Mouse (Mus musculus): ENCODE results near the gene Gsn.

DNA sequence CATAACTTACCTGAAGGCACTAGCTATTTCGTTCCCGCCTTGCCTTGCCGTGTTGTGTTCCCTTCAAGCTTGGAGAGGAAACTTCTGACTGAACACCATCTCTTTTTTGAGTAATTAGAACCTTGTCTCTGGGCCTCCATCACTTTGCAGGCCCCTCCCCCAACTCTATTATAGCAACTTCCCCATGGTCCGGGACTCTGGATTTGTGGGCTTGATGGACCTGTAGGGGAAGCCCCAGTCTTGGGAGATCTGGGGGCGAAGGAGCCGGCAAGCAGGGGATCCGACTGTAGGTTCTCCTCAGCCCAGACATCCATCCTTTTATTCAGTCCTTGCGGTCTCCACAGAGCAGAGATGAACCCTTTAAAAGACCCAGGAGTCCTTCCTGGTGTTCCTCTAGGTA is 752 bp downstream of the Gsn start:
- TF ChIP-seq CTCF (IDR thresholded peaks at IDR 0.05; ENCODE audit: insufficient read depth, low read length) (no peak), POLR2A (IDR thresholded peaks at IDR 0.05; ENCODE audit: borderline replicate concordance, extremely low read depth, low read depth, low read length) (no peak)
